Mouse (Mus musculus) testis, adult 2 months (tissue): Measurements from ENCODE around the gene Nomo1.

ENCODE experiments used
- CTCF ChIP-seq: fragments of 200-500 bp; IDR thresholded peaks from 2 replicates; pipeline ENCODE4 v1.5.1; 2012; ENCODE audit warnings: low read depth, mild to moderate bottlenecking, inconsistent platforms, low read length, moderate library complexity; ENCODE audit not compliant: control insufficient read depth, insufficient read depth, insufficient replicate concordance
- POLR2A ChIP-seq: fragments of 200-500 bp; IDR thresholded peaks from 2 replicates; pipeline ENCODE4 v1.6.1; 2012; ENCODE audit warnings: low read depth, mild to moderate bottlenecking, inconsistent platforms, low read length, moderate library complexity; ENCODE audit not compliant: control insufficient read depth

- TF ChIP-seq CTCF = no peak
- TF ChIP-seq POLR2A = no peak
Observed at GRCm38 (mm10) chr7:46128196-46128595, 94.7 kb downstream of the Nomo1 start.
